Mouse (Mus musculus): ENCODE data around the gene Arhgef16.

GRCm38 (mm10) chr4:154267511-154267910 is 34.0 kb downstream of the Arhgef16 start:
- TF ChIP-seq CTCF (IDR thresholded peaks at IDR 0.05; ENCODE audit: borderline replicate concordance, insufficient read depth, low read length) (no peak), POLR2A (IDR thresholded peaks at IDR 0.05; ENCODE audit: low read depth, low read length) (no peak)

Data from embryonic fibroblast, embryonic 13.5 days (primary cell).